In the genomic region with DNA sequence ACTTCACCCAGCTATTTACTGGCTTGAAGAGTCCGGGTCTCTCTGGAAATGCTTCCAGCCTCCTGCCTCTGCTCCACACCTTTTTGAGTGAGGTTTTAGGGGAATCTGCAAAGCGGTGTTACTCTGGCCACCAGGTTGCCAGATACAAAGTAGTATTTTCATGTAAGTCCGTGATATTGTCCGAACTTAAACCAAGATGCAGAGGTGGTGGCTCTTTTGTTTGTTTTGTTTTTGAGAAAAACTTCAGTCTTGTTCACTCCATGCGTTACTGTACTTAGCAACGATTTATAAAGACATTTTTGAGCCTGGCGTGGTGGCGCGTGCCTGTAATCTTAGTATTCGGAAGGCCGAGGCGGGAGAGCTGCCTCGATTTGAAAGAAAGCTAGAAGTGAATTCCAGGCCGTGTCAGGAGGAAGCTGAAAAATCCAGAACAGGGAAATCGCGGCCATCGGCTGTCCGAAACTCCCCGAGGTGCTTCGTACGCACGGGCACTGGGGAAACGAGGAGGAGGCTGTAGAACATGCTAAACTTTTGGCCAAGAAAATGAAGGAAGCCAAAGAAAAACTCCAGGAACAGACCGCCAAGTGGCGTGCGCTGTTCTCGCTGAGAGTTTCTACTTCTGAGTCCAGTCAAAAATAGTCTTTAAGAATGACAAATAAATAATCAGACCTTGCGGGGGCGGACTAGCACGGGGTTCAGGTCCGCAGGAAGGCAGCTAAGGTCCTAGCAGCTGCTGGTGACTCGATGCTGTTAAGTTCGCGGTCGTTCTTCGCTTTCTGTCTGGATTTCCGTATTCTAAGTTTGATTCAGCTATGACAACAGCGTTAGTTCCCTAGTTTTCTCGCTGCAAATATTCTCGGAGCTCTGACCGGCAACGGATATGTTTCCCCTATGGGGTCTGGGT, we compare ENCODE assay signal across 7 mouse cellular contexts. TPM values are rescaled to one million over a fixed set of nuclear protein-coding genes. Genes with fewer than 3 reads are reported as not detected.
DNase-seq lines count a peak whose midpoint lies in the region; ATAC-seq and TF ChIP-seq lines count a peak whose summit lies in the region.

No protein-coding gene starts in this region.

- H3K27me3 ChIP-seq in C2C12 (ENCODE audit: control insufficient read depth, insufficient read depth, insufficient read length) = no peaks in the 10 kb centered on the region
- H3K27me3 ChIP-seq in midbrain, embryonic 14.5 days (ENCODE audit: control insufficient read depth, insufficient read depth, low read length) = peaks cover 26% of the 10 kb centered on the region

- no peak overlapping the region for H3K27ac ChIP-seq in midbrain, embryonic 14.5 days (replicated peaks; ENCODE audit: low read depth, low read length)

- no peaks in the 10 kb centered on the region for H3K9me3 ChIP-seq in midbrain, embryonic 14.5 days (ENCODE audit: control insufficient read depth, low read length)

- peaks cover 9% of the 10 kb centered on the region for H3K4me1 ChIP-seq in midbrain, embryonic 14.5 days (ENCODE audit: control insufficient read depth, insufficient read depth, low read length)

- TF ChIP-seq CTCF in C2C12 (IDR thresholded peaks at IDR 0.05; ENCODE audit: control insufficient read depth, insufficient read depth, insufficient read length) = no peak

- no peaks in the 10 kb centered on the region for H3K36me3 ChIP-seq in C2C12 (ENCODE audit: control insufficient read depth, insufficient read depth)
- H3K36me3 ChIP-seq in midbrain, embryonic 14.5 days (ENCODE audit: control insufficient read depth, insufficient read depth, low read length) = no peaks in the 10 kb centered on the region

- intact Hi-C loops in heart, postnatal 14 days (cut with DNase I) = loop anchor here (5.0 kb wide), 4 partner anchors 107 to 427 kb away; a partner anchor contains a TSS

- WGBS in midbrain, embryonic 14.5 days = 2% methylated on average over 42 of the region's 42 CpGs

- no peaks in the 10 kb centered on the region for H3K79me3 ChIP-seq in C2C12 (ENCODE audit: low read depth)

- DNase-seq in 3T3-L1 (ENCODE audit: low read depth, low spot score) = peak; percentile 83
- peak; percentile 50 for DNase-seq in embryo, embryonic 11 days
- peak; percentile 31 to 40 for DNase-seq in heart, postnatal 14 days
- peak; percentile 44 for DNase-seq in liver
- DNase-seq in midbrain, embryonic 14.5 days = peak; percentile 31
- no peak for DNase-seq in layer of hippocampus, adult 11-12 months (ENCODE audit: low spot score)

- ATAC-seq in midbrain, embryonic 14.5 days (ENCODE audit: low FRiP score, low TSS enrichment) = no peak

- H3K79me2 ChIP-seq in C2C12 (ENCODE audit: control insufficient read depth, insufficient read depth) = no peaks in the 10 kb centered on the region

- H3K4me3 ChIP-seq in C2C12 (ENCODE audit: insufficient read depth, poor library complexity, severe bottlenecking) = peak overlapping the region; percentile 65
- H3K4me3 ChIP-seq in midbrain, embryonic 14.5 days (replicated peaks; ENCODE audit: low read depth, low read length) = peak overlapping the region; percentile 35

- peak overlapping the region; percentile 62 for H3ac ChIP-seq in C2C12 (ENCODE audit: control insufficient read depth, insufficient read length, low read depth)

- peak overlapping the region; percentile 26; the same call in 1 of the 2 replicates for H3K9ac ChIP-seq in midbrain, embryonic 14.5 days (replicated peaks; ENCODE audit: low read length)

- H3K4me2 ChIP-seq in midbrain, embryonic 14.5 days (ENCODE audit: low read length) = peak overlapping the region; percentile 53

TF ChIP-seq in C2C12, 6 proteins besides CTCF, POLR2A, EP300 and RAD21:
- no peak for TF ChIP-seq MYOG (IDR thresholded peaks at IDR 0.05; ENCODE audit: control insufficient read depth, extremely low read depth, insufficient read length)
- peak; percentile 51 for TF ChIP-seq MAX (IDR thresholded peaks at IDR 0.05)

RNA-seq across cellular contexts. Expression of a gene that starts 3.7 kb away (rescaled TPM):
- polyA plus RNA-seq in C2C12 (2012; fragmentation: generic; extraction: Trizol) = 2.0 TPM
- under 1 TPM; 0.65 to 0.78 TPM for total RNA-seq in heart, postnatal 14 days (2021)
- polyA plus RNA-seq in midbrain, embryonic 14.5 days (2014; fragmentation: Nextera tagmentation; extraction: Ambion mirVana) = 15.9 and 17.9 TPM in 2 replicates

RNA-seq across cellular contexts. Expression of a gene that starts 5.6 kb away (rescaled TPM):
- polyA plus RNA-seq in C2C12 (2012; fragmentation: generic; extraction: Trizol) = 1.2 TPM
- total RNA-seq in heart, postnatal 14 days (2021) = 1 to 10 TPM; 7.9 to 8.0 TPM
- polyA plus RNA-seq in midbrain, embryonic 14.5 days (2014; fragmentation: Nextera tagmentation; extraction: Ambion mirVana) = 2.0 and 3.1 TPM in 2 replicates

RNA-seq across cellular contexts. Expression of a gene that starts 44.5 kb away (rescaled TPM):
- polyA plus RNA-seq in C2C12 (2012; fragmentation: generic; extraction: Trizol) = 71.9 TPM
- total RNA-seq in heart, postnatal 14 days (2021) = 10 to 100 TPM; 35.3 to 38.1 TPM
- 83.0 and 83.1 TPM in 2 replicates for polyA plus RNA-seq in midbrain, embryonic 14.5 days (2014; fragmentation: Nextera tagmentation; extraction: Ambion mirVana)

RNA-seq across cellular contexts. Expression of a gene that starts 44.6 kb away (rescaled TPM):
- 3.4 TPM for polyA plus RNA-seq in C2C12 (2012; fragmentation: generic; extraction: Trizol)
- 1 to 10 TPM; 5.7 to 6.0 TPM for total RNA-seq in heart, postnatal 14 days (2021)
- polyA plus RNA-seq in midbrain, embryonic 14.5 days (2014; fragmentation: Nextera tagmentation; extraction: Ambion mirVana) = 6.1 and 7.6 TPM in 2 replicates
